Comparison of ENCODE assay signal across 31 mouse cellular contexts in the genomic region with DNA sequence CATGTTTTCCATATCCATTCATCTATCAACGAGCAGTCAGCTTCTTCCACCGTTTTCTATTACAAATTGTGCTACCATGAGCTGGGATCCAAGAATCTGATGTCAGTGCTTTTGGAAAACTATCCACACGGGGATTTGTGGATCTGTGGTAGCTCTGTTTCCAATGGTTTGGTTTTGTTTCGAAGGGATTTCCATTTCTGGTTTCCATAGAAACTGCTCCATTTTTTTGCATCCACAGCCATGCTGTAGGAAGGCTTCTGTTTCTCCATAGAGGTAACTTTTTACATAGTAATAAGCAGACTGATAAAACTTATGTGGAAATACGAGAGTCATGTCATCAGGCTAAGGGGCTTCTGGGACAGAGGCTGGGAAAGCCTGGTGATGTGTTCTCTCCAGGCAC.
A peak's percentile ranks its signal among the peaks of the same experiment; 100 is the strongest.
DNase-seq lines count a peak whose midpoint lies in the region; ATAC-seq and TF ChIP-seq lines count a peak whose summit lies in the region.
"Had no signal": no experiment of that assay in that cellular context is flagged by ENCODE, and none has a peak within 500 bp of the region (broad histone marks: within the 10 kb centered on the region; RNA-seq: fewer than 3 reads in every experiment).

No protein-coding gene starts in this region.

- ATAC-seq in forebrain, postnatal 0 days = peak; percentile 81
- no peak for ATAC-seq in forebrain, embryonic 11.5 days (replicated peaks; ENCODE audit: low FRiP score)
- ATAC-seq in limb, embryonic 14.5 days (ENCODE audit: low FRiP score, low read depth) = no peak
- ATAC-seq: Patski had no signal

- DNase-seq in forebrain, postnatal 0 days = peak; percentile 60
- DNase-seq in forebrain, embryonic 11.5 days (ENCODE audit: low spot score) = no peak
- DNase-seq in limb, embryonic 14.5 days (ENCODE audit: low spot score) = peak; percentile 15
- DNase-seq in limb, embryonic 10.5 days (ENCODE audit: low spot score) = no peak
- peak; percentile 25 for DNase-seq in brain, embryonic 14.5 days (ENCODE audit: low read depth)
- peak; percentile 27 for DNase-seq in telencephalon, adult 2 months (ENCODE audit: low read depth, low spot score)
- no peak for DNase-seq in cerebellum, postnatal 4 days (ENCODE audit: low spot score in 2 of 2)
- DNase-seq: adrenal gland, postnatal 10 days; cerebellum, adult 18-20 months; cerebellum, postnatal 14 days; gastrocnemius, adult 2 months; gastrocnemius, postnatal 36 days; heart, adult 2 months; heart, postnatal 10 days; kidney, adult 18-20 months; kidney, postnatal 4 days; lung, embryonic 14.5 days; lung, postnatal 14 days; right cerebral cortex, adult 18-20 months; spleen, adult 18-20 months; thymus, adult 18-20 months; thymus, postnatal 25 days had no signal

- no peaks in the 10 kb centered on the region for H3K9me3 ChIP-seq in forebrain, postnatal 0 days (ENCODE audit: low read length)
- H3K9me3 ChIP-seq in forebrain, embryonic 11.5 days (ENCODE audit: control insufficient read depth, low read length) = no peaks in the 10 kb centered on the region; the same call in 1 of the 2 replicates
- no peaks in the 10 kb centered on the region for H3K9me3 ChIP-seq in limb, embryonic 14.5 days (ENCODE audit: control insufficient read depth, low read length)
- no peaks in the 10 kb centered on the region for H3K9me3 ChIP-seq in limb, embryonic 10.5 days (replicated peaks)
- H3K9me3 ChIP-seq: forebrain, embryonic 10.5 days; heart, embryonic 13.5 days; kidney, embryonic 15.5 days; liver, embryonic 15.5 days; midbrain, embryonic 12.5 days; neural tube, embryonic 12.5 days had no signal

- no peaks in the 10 kb centered on the region for H3K36me3 ChIP-seq in forebrain, postnatal 0 days (ENCODE audit: insufficient read depth)
- no peaks in the 10 kb centered on the region for H3K36me3 ChIP-seq in forebrain, embryonic 11.5 days (ENCODE audit: control insufficient read depth, insufficient read depth, low read length)
- H3K36me3 ChIP-seq in limb, embryonic 14.5 days (ENCODE audit: control insufficient read depth, insufficient read depth, low read length) = no peaks in the 10 kb centered on the region
- H3K36me3 ChIP-seq in limb, embryonic 10.5 days = no peaks in the 10 kb centered on the region
- H3K36me3 ChIP-seq: forebrain, embryonic 10.5 days; heart, embryonic 13.5 days; kidney, embryonic 15.5 days; liver, embryonic 15.5 days; midbrain, embryonic 12.5 days; neural tube, embryonic 12.5 days had no signal

- no peak for TF ChIP-seq CTCF in forebrain, postnatal 0 days (IDR thresholded peaks at IDR 0.05; ENCODE audit: low read depth)
- no peak for TF ChIP-seq CTCF in brain, embryonic 14.5 days (IDR thresholded peaks at IDR 0.05; ENCODE audit: borderline replicate concordance, extremely low read depth, insufficient read depth, insufficient read length)

- no peak overlapping the region for H3K4me3 ChIP-seq in forebrain, postnatal 0 days (ENCODE audit: low read depth, low read length)
- H3K4me3 ChIP-seq in forebrain, embryonic 11.5 days (ENCODE audit: low read depth, low read length) = no peak overlapping the region
- no peak overlapping the region for H3K4me3 ChIP-seq in limb, embryonic 14.5 days (replicated peaks; ENCODE audit: low read length)
- H3K4me3 ChIP-seq in limb, embryonic 10.5 days = no peak overlapping the region
- H3K4me3 ChIP-seq: forebrain, embryonic 10.5 days; gastrocnemius, adult 2 months; heart, adult 2 months; heart, embryonic 13.5 days; kidney, embryonic 15.5 days; liver, embryonic 15.5 days; midbrain, embryonic 12.5 days; myocyte; neural tube, embryonic 12.5 days had no signal

- H3K4me2 ChIP-seq in forebrain, postnatal 0 days (ENCODE audit: low read depth) = no peak overlapping the region
- H3K4me2 ChIP-seq in forebrain, embryonic 11.5 days (ENCODE audit: low read depth, low read length, severe bottlenecking) = no peak overlapping the region
- no peak overlapping the region for H3K4me2 ChIP-seq in limb, embryonic 14.5 days (replicated peaks; ENCODE audit: low read depth, low read length, severe bottlenecking)
- H3K4me2 ChIP-seq: heart, embryonic 13.5 days; hindbrain, embryonic 14.5 days; kidney, embryonic 15.5 days; liver, embryonic 15.5 days; lung, embryonic 14.5 days; midbrain, embryonic 12.5 days; neural tube, embryonic 12.5 days had no signal

- no peak overlapping the region for H3K9ac ChIP-seq in forebrain, postnatal 0 days
- no peak overlapping the region for H3K9ac ChIP-seq in forebrain, embryonic 11.5 days (ENCODE audit: low read length)
- H3K9ac ChIP-seq in limb, embryonic 14.5 days (ENCODE audit: low read depth, low read length, severe bottlenecking) = no peak overlapping the region
- H3K9ac ChIP-seq: heart, embryonic 13.5 days; hindbrain, embryonic 14.5 days; kidney, embryonic 15.5 days; liver, embryonic 15.5 days; lung, embryonic 14.5 days; midbrain, embryonic 12.5 days; neural tube, embryonic 12.5 days had no signal

- H3K27me3 ChIP-seq in forebrain, postnatal 0 days (ENCODE audit: insufficient read depth, low read length) = no peaks in the 10 kb centered on the region
- no peaks in the 10 kb centered on the region for H3K27me3 ChIP-seq in forebrain, embryonic 11.5 days (ENCODE audit: control insufficient read depth, insufficient read depth, low read length)
- no peaks in the 10 kb centered on the region for H3K27me3 ChIP-seq in limb, embryonic 14.5 days (ENCODE audit: control insufficient read depth, insufficient read depth, low read length)
- no peaks in the 10 kb centered on the region for H3K27me3 ChIP-seq in limb, embryonic 10.5 days (ENCODE audit: low read depth, poor library complexity, severe bottlenecking)
- H3K27me3 ChIP-seq: heart, embryonic 13.5 days; kidney, embryonic 15.5 days; liver, embryonic 15.5 days; midbrain, embryonic 12.5 days; neural tube, embryonic 12.5 days; Patski had no signal

- no peak overlapping the region for H3K27ac ChIP-seq in forebrain, postnatal 0 days (ENCODE audit: low read depth, low read length)
- no peak overlapping the region for H3K27ac ChIP-seq in forebrain, embryonic 11.5 days (ENCODE audit: low read depth, low read length)
- no peak overlapping the region for H3K27ac ChIP-seq in limb, embryonic 14.5 days (replicated peaks; ENCODE audit: low read depth, low read length)
- H3K27ac ChIP-seq in limb, embryonic 10.5 days = no peak overlapping the region
- H3K27ac ChIP-seq: forebrain, embryonic 10.5 days; gastrocnemius, adult 2 months; heart, adult 2 months; heart, embryonic 13.5 days; hindbrain, embryonic 14.5 days; kidney, embryonic 15.5 days; liver, embryonic 15.5 days; midbrain, embryonic 12.5 days; neural tube, embryonic 12.5 days had no signal

- no peak for TF ChIP-seq POLR2A in limb, embryonic 14.5 days (IDR thresholded peaks at IDR 0.05; ENCODE audit: borderline replicate concordance, extremely low read depth, insufficient read depth, insufficient read length)
- no peak for TF ChIP-seq POLR2A in brain, embryonic 14.5 days (IDR thresholded peaks at IDR 0.05; ENCODE audit: borderline replicate concordance, extremely low read depth, insufficient read depth, insufficient read length, poor library complexity, severe bottlenecking)

- H3K4me1 ChIP-seq in forebrain, postnatal 0 days (ENCODE audit: insufficient read depth) = no peaks in the 10 kb centered on the region
- no peaks in the 10 kb centered on the region for H3K4me1 ChIP-seq in forebrain, embryonic 11.5 days (replicated peaks; ENCODE audit: control insufficient read depth, insufficient read depth, low read length)
- no peaks in the 10 kb centered on the region for H3K4me1 ChIP-seq in limb, embryonic 14.5 days (ENCODE audit: control insufficient read depth, insufficient read depth, low read length)
- H3K4me1 ChIP-seq in limb, embryonic 10.5 days = no peaks in the 10 kb centered on the region
- H3K4me1 ChIP-seq: forebrain, embryonic 10.5 days; heart, embryonic 13.5 days; kidney, embryonic 15.5 days; liver, embryonic 15.5 days; midbrain, embryonic 12.5 days; neural tube, embryonic 12.5 days had no signal

- 39% methylated on average over 5 of the region's 5 CpGs for WGBS in forebrain, postnatal 0 days
- 80% methylated on average over 5 of the region's 5 CpGs for WGBS in forebrain, embryonic 11.5 days
- 60% methylated on average over 5 of the region's 5 CpGs for WGBS in limb, embryonic 14.5 days
- 78% methylated on average over 5 of the region's 5 CpGs for WGBS in limb, embryonic 10.5 days

Comparison
In these comparisons a context has a peak if more than half of its experiments do, and no peak if none do; other contexts are left out.
1. DNase-seq: peak in forebrain, postnatal 0 days (single experiment), limb, embryonic 14.5 days (single experiment), brain, embryonic 14.5 days (single experiment) and telencephalon, adult 2 months (single experiment); none in forebrain, embryonic 11.5 days (single experiment), limb, embryonic 10.5 days (single experiment) and cerebellum, postnatal 4 days (0 of 2).